Mouse (Mus musculus) embryonic facial prominence, embryonic 14.5 days (tissue): Measurements from ENCODE around the gene Trp73. TPM values are rescaled to one million over a fixed set of nuclear protein-coding genes. Genes with fewer than 3 reads are reported as not detected.

Experiments used
- ATAC-seq: fragments of 200-750 bp; cut with Nextera tagmentation; 2 replicates; pipeline ENCODE4 v1.8.0; 2017; ENCODE audit warnings: low read depth, moderate number of reproducible peaks, moderate TSS enrichment
- DNase-seq: peaks from one replicate; pipeline ENCODE4 v3.0.0-alpha.2; 2015; ENCODE audit warnings: low spot score
- H3K27ac ChIP-seq: fragments of 300-500 bp; sonication (generic); replicated peaks from 2 replicates; pipeline ENCODE4 v1.5.1; 2014; ENCODE audit warnings: low read depth, mild to moderate bottlenecking, low read length, moderate library complexity
- H3K27me3 ChIP-seq: fragments of 300-500 bp; sonication (generic); replicated peaks from 2 replicates; pipeline ENCODE4 v1.6.1; 2014; ENCODE audit warnings: low read length; ENCODE audit not compliant: control insufficient read depth, insufficient read depth
- H3K36me3 ChIP-seq: fragments of 300-500 bp; sonication (generic); 2 replicates; pipeline ENCODE4 v1.6.1; 2014; ENCODE audit warnings: low read length, mixed read lengths; ENCODE audit not compliant: control insufficient read depth, insufficient read depth
- H3K4me1 ChIP-seq: fragments of 300-500 bp; sonication (generic); 2 replicates; pipeline ENCODE4 v1.6.1; 2014; ENCODE audit warnings: antibody characterized with exemption, low read length; ENCODE audit not compliant: control insufficient read depth, insufficient read depth
- H3K4me2 ChIP-seq: fragments of 300-500 bp; sonication (generic); 2 replicates; pipeline ENCODE4 v1.6.1; 2014; ENCODE audit warnings: low read depth, mild to moderate bottlenecking, low read length, moderate library complexity, mixed read lengths
- H3K4me3 ChIP-seq: fragments of 300-500 bp; sonication (generic); 2 replicates; pipeline ENCODE4 v1.5.1; 2014; ENCODE audit warnings: low read depth, mild to moderate bottlenecking, low read length
- H3K9ac ChIP-seq: fragments of 300-500 bp; sonication (generic); 2 replicates; pipeline ENCODE4 v1.6.1; 2014; ENCODE audit warnings: low read depth, mild to moderate bottlenecking, low read length, moderate library complexity, mixed read lengths
- H3K9me3 ChIP-seq: fragments of 300-500 bp; sonication (generic); 2 replicates; pipeline ENCODE4 v1.6.1; 2016; ENCODE audit warnings: low read length; ENCODE audit not compliant: control insufficient read depth
- WGBS: fragments of 180-500 bp; shearing (Covaris S2); extraction: QIAGEN DNeasy Blood & Tissue Kit; methylation state at CpG from one replicate; pipeline ENCODE4 v1.1.7; 2014; 5-methylcytosine and 5-hydroxymethylcytosine counted together
- polyA plus RNA-seq: library from polyadenylated mRNA; unstranded; fragments of >200 nt; fragmentation: Nextera tagmentation; extraction: Ambion mirVana; gene quantifications from 2 replicates; pipeline ENCODE4 v1.2.1, GENCODE M21; 2014

Gene Trp73
- polyA plus RNA-seq, 1 experiment from 2014 or later, result 3.5 TPM

DNA sequence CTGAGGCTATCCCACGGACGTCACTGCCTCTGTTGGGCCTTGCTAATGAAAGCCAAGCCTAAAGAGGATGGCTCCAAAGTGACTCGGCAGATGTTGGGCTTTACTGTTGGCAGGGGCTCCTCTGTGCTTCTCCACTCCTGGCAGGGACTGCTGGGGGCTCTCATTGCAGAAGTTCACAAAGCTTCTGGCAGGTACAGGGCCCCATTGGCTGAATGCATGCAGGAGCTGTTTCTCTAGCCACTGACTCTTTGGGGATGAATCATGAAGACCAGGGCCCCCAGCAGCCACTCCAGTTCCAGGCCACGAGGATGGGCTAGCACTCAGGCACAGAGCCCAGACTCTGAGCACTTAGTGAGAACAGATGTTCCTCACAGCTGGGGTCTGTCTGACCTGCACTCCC lies 82.3 kb downstream of the Trp73 start:
- H3K27ac ChIP-seq, result peak overlapping the region; percentile 61; the same call in 1 of the 2 replicates
- WGBS, result 28% methylated on average over 4 of the region's 4 CpGs

DNA sequence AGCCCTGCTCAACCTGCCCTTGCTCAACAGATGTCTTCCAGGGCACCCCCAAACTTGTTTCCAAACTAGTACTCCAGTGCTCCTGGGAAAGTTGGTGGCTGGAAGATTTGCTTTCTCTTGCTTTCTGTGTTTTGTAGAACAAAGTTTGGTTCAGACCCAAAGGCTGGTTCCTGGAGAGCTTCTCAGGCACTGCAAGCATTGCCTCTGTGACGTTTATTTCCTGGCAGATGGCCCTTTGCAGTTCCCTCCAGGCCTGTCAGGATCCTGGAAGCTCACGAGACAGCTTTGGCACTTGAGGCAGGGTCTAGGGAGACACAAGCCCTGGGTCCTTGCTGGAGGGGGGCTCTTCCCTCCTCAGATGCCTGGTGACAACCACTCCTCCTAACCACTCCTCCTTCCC lies 83.3 kb downstream of the Trp73 start:
- Histone ChIP-seq H3K27me3 (no peaks in the 10 kb centered on the region), H3K4me1 (0 out of 2 replicates have a peak, but pooled peaks cover 4% of the 10 kb centered on the region), H3K4me3 (no peak overlapping the region), H3K9me3 (no peaks in the 10 kb centered on the region), H3K36me3 (no peaks in the 10 kb centered on the region), H3K27ac (peak overlapping the region; percentile 61), H3K4me2 (no peak overlapping the region), H3K9ac (no peak overlapping the region)
- WGBS, result 27% methylated on average over 2 of the region's 2 CpGs
- DNase-seq (peak; percentile 59), ATAC-seq (no peak)

More for the DNA sequence above, 82.3 kb downstream of the Trp73 start:
- H3K4me1 ChIP-seq, result 0 out of 2 replicates have a peak, but pooled peaks cover 4% of the 10 kb centered on the region
- H3K27me3 ChIP-seq, result no peaks in the 10 kb centered on the region
- H3K9ac ChIP-seq, result no peak overlapping the region
- no peaks in the 10 kb centered on the region for H3K9me3 ChIP-seq
- no peaks in the 10 kb centered on the region for H3K36me3 ChIP-seq
- DNase-seq (peak; percentile 67), ATAC-seq (peak; percentile 60)
- H3K4me3 ChIP-seq, result no peak overlapping the region
- no peak overlapping the region for H3K4me2 ChIP-seq

DNA sequence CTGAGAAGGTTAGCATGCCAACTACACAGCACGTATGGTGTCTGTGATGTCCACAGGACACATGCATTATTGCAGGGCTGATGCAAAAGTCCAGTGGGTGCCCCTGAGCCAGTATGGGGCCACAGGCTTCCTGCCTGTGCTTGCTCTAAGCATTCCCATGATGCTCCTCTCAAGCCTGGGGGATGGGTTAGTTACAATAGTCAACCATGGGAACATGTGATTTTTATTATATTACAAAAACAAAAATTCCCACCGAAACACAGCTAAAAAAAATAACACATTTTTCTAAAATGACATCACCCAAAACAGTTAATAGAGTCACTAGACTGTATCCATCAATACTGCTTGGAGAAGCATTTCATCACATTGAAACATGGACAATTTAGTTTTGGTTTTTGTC lies 84.0 kb downstream of the Trp73 start:
- peak overlapping the region; percentile 61 for H3K27ac ChIP-seq
- H3K4me1 ChIP-seq, result 0 out of 2 replicates have a peak, but pooled peaks cover 4% of the 10 kb centered on the region
- no peaks in the 10 kb centered on the region for H3K9me3 ChIP-seq
- WGBS, result 33% methylated on average over 2 of the region's 2 CpGs
- ATAC-seq (peak; percentile 31; the same call in 1 of the 2 replicates), DNase-seq (peak; percentile 66)
- no peaks in the 10 kb centered on the region for H3K27me3 ChIP-seq
- H3K36me3 ChIP-seq, result no peaks in the 10 kb centered on the region
- no peak overlapping the region for H3K9ac ChIP-seq
- no peak overlapping the region for H3K4me3 ChIP-seq
- H3K4me2 ChIP-seq, result no peak overlapping the region

DNA sequence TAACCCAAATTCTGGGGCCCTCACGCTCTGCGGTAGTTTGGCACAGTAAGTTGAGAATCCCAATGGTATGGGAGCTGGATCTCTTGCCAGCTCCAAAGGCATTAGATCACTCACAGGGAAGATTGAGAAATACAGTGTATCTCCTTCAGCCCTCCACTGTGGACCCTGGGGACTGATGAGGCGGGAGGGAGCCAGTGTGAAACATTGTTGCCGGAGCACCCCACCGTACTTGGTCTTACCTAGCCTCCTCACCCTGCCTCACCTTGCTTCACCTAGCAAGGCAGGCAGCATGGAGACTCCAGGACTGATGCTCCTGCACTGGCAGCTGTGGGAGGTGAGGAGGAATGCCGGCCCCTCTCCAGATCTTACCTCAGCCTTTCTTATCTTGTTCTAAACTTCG lies 84.5 kb downstream of the Trp73 start:
- 73% methylated on average over 7 of the region's 7 CpGs for WGBS

DNA sequence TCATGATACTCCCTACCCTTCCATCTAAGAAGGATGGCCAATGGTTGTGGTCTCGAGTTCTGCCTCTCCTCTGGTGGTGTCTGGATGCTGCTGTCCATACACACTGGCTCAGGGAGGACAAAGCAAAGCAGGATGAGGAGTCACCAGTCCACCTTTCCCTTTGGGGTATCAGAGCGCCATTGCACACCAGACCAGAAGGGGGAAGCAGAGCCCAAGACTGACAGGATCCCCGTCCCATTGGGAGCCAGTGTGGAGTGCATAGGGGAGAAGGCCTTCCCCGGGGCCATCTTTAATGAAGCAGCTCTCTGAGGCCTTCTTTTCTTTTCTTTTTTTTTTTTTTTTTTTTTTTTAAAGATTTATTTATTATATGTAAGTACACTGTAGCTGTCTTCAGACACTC lies 86.9 kb downstream of the Trp73 start:
- DNase-seq (no peak), ATAC-seq (no peak)
- Histone ChIP-seq H3K36me3 (no peaks in the 10 kb centered on the region), H3K9me3 (no peaks in the 10 kb centered on the region), H3K4me1 (0 out of 2 replicates have a peak, but pooled peaks cover 4% of the 10 kb centered on the region), H3K27ac (no peak overlapping the region), H3K4me3 (no peak overlapping the region), H3K4me2 (no peak overlapping the region), H3K27me3 (no peaks in the 10 kb centered on the region), H3K9ac (no peak overlapping the region)
- 52% methylated on average over 4 of the region's 4 CpGs for WGBS

More for the DNA sequence above, 84.5 kb downstream of the Trp73 start:
- Histone ChIP-seq H3K27ac (peak overlapping the region; percentile 41), H3K4me2 (no peak overlapping the region), H3K4me1 (0 out of 2 replicates have a peak, but pooled peaks cover 4% of the 10 kb centered on the region), H3K27me3 (no peaks in the 10 kb centered on the region), H3K9ac (no peak overlapping the region), H3K36me3 (no peaks in the 10 kb centered on the region), H3K9me3 (no peaks in the 10 kb centered on the region), H3K4me3 (no peak overlapping the region)
- ATAC-seq (no peak), DNase-seq (peak; percentile 10)

DNA sequence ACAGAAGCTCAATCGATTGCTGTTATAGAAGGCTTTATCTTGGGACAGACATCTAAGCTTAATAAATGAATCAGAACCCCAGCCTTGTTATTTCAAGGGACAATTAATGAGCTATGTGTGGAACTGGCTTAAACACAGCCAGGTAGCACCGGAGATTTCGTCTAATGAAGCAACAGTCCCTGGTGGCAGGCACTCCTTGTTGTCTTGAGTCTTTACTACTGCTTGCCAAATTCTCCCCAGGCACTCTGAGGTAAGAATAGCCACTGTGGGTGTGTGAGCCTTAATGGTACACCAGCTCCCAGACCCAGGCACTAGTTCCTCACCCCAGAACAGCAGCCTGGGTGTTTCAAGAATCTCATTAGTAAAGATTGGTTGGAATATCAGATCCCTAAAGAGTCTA lies 88.6 kb downstream of the Trp73 start:
- DNase-seq, result peak; percentile 23
- Histone ChIP-seq H3K9me3 (no peaks in the 10 kb centered on the region), H3K27ac (no peak overlapping the region), H3K4me2 (no peak overlapping the region), H3K4me1 (0 out of 2 replicates have a peak, but pooled peaks cover under 1% of the 10 kb centered on the region), H3K27me3 (no peaks in the 10 kb centered on the region), H3K9ac (no peak overlapping the region), H3K36me3 (no peaks in the 10 kb centered on the region), H3K4me3 (no peak overlapping the region)
- WGBS, result 89% methylated on average over 3 of the region's 3 CpGs
- ATAC-seq, result no peak; the same call in 1 of the 2 replicates

DNA sequence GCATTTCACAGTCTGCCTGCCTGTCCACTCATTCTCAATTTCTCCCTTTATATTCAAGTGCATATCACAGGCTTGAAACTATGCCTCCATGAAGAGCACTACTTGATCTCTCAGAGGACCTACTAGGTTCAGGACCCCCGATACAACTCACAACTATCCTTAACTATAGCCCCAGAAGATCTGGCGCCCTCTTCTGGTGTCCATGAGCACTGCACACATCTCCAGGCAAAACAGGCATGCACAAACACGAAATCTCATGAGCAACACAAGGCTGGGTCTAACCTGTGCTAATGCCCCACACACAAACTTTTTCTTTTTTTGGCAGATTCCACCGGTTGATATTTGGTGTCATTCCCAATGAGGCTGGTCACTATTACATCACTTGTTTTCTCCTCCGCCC lies 94.2 kb downstream of the Trp73 start:
- no peaks in the 10 kb centered on the region for H3K9me3 ChIP-seq
- no peaks in the 10 kb centered on the region; the same call in 1 of the 2 replicates for H3K27me3 ChIP-seq
- no peak for ATAC-seq
- no peaks in the 10 kb centered on the region for H3K36me3 ChIP-seq
- H3K27ac ChIP-seq, result no peak overlapping the region
- H3K9ac ChIP-seq, result no peak overlapping the region
- WGBS, result 66% methylated on average over 5 of the region's 5 CpGs
- no peaks in the 10 kb centered on the region for H3K4me1 ChIP-seq
- H3K4me2 ChIP-seq, result no peak overlapping the region
- no peak for DNase-seq
- no peak overlapping the region for H3K4me3 ChIP-seq

DNA sequence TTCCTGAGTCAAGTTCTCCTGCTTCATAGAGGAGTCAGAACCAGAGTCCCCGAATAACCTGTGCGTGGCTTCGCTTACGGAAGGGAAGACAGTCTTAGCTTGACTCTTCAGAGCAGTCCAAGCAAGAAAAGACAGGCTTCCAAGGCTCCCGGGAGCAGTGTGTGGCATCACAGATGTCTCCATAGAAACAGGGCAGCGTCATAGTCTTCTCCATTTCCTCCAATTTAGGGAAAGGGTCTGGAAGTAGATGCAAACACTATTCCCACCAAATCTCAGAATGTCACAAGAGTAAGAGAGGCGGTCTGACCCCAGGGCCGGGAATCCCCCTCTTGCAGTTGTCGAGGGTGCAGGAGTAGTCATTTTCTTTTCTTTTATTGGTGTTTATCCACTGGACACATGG lies 97.4 kb downstream of the Trp73 start, which contains the start of gene Ccdc27:
Ccdc27 (minus strand) TSS at position 101 of the 400 bp plus-strand sequence.
- Histone ChIP-seq H3K4me2 (no peak within 1 kb of the TSS), H3K9me3 (no peaks in the 10 kb centered on the region), H3K4me1 (no peaks in the 10 kb centered on the region), H3K36me3 (no peaks in the 10 kb centered on the region), H3K27me3 (no peaks in the 10 kb centered on the region; the same call in 1 of the 2 replicates), H3K27ac (no peak within 1 kb of the TSS), H3K4me3 (no peak within 1 kb of the TSS), H3K9ac (no peak within 1 kb of the TSS)
- 75% methylated on average over 9 of the region's 9 CpGs for WGBS
- ATAC-seq, result no peak
- DNase-seq, result no peak

DNA sequence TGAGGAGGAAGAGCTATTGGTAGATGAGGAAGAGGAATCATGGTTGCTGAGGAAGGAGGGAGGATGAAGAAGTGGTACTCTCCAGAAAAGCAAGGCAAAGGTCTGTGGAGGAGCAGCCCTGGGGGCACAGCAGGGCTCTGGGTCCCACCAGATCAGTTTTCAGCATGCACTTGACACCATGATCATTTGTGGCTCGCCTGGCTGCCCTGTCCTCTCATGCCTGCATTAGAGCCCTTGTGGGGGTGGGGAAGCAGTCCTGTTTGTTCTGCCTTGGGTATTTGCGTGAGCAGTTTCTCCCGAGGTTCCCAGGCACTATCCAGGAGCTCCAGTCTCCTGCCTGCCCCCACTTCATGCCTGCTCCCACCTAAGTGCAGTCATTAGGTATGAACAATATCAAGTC lies 102.9 kb downstream of the Trp73 start:
- no peaks in the 10 kb centered on the region for H3K9me3 ChIP-seq
- no peaks in the 10 kb centered on the region; the same call in 1 of the 2 replicates for H3K27me3 ChIP-seq
- H3K4me1 ChIP-seq, result no peaks in the 10 kb centered on the region
- no peaks in the 10 kb centered on the region for H3K36me3 ChIP-seq
- DNase-seq (no peak), ATAC-seq (no peak)
- H3K4me3 ChIP-seq, result no peak overlapping the region
- 26% methylated on average over 3 of the region's 3 CpGs for whole genome bisulfite sequencing
- no peak overlapping the region for H3K27ac ChIP-seq
- no peak overlapping the region for H3K4me2 ChIP-seq
- no peak overlapping the region for H3K9ac ChIP-seq
